Mouse (Mus musculus) sigmoid colon, adult 10 weeks (tissue): ENCODE data around the gene Fbxw5. TPM values are rescaled to one million over a fixed set of nuclear protein-coding genes. Genes with fewer than 3 reads are reported as not detected.

Source experiments
- polyA plus RNA-seq: library from polyadenylated mRNA; stranded (reverse); fragments of 350-450 nt; fragmentation: Illumina TruSeq; extraction: RNeasy Lipid Tissue Mini Kit (QIAGEN cat#74804); gene quantifications from one replicate; pipeline ENCODE4 v1.2.3, GENCODE M21; 2014; ENCODE audit warnings: low read depth, low replicate concordance

Fbxw5 gene
- 1.5 TPM for polyA plus RNA-seq

DNA sequence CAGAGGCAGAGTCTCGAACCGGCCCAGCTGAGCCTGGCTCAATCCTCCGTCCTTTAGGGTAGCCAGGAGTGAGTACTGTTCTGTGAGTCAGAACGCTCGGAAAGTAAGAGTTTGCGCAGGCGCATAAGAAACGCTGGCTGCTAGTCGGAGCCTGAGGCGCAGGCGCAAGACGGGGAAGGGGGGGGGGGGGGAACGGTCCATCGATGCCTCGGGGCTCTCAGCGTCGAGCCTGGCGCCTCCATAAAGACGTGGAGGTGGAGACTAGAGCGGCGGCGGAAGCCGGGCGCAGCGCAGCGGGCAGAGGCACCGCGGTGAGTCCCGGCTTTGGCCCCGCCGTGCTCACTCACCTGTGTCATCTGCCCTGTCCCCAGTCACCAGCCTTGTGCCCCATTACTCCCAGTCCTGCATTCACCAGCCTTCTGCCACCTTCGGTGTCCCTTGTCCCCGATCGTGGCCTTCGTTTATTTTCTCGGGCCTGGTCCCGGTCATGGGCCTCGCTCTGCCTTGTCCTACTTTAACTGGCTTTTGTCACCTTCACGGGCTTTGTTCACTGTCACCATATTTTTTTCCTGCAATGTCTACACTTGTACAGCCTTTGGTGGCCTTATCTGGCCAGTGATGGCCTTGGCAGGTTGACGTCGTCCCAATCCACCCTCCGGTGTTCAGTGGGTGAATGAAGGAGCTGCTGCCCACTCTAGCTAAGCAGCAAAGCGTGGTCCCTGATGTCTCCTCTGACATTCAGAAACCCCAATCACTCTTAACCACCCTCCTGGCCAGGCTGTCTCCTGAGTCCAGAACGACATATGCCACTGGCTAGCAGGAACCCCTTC, at the start of gene Fbxw5:
Gene Fbxw5, plus strand, starts transcription at position 175 of the 830 bp plus-strand sequence.

DNA sequence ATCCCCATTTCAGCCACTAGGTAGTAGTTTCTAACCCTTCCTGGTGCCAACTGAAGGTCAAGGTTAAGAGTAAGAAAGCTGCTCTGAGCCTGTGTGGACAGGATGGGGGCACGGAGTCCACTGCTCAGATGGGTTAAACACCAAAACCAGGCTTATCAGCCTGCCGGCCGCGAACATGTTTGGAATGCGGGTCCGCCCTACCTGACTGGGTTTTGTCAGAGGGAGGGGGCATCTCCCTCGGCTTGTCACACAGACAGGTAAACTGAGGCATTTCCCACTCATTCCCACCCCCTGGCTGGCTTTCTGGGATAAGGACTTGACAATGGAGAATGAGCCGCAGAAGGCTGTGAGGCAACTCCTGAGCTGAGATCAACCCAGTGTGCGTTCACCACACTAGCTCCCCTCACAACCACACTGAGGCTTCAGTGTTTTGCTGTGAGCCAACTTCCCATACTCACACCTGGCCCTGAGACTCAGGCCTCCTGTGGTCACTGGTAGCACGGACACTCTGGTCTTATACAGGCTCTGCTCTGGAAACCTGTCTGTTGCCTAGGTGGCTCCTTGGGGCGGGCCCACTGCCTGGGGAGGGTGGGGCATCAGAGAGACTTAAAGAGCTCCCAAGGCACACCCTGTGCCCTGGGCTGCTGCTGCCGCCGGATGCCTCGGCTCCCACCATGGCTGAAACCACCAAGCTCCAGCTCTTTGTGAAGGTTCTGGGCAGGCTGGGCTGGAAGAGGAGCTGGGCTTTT, 44.2 kb upstream of the Fbxw5 start, which contains the start of gene Clic3:
Gene Clic3, plus strand, starts transcription at position 634 of the 749 bp plus-strand sequence.

DNA sequence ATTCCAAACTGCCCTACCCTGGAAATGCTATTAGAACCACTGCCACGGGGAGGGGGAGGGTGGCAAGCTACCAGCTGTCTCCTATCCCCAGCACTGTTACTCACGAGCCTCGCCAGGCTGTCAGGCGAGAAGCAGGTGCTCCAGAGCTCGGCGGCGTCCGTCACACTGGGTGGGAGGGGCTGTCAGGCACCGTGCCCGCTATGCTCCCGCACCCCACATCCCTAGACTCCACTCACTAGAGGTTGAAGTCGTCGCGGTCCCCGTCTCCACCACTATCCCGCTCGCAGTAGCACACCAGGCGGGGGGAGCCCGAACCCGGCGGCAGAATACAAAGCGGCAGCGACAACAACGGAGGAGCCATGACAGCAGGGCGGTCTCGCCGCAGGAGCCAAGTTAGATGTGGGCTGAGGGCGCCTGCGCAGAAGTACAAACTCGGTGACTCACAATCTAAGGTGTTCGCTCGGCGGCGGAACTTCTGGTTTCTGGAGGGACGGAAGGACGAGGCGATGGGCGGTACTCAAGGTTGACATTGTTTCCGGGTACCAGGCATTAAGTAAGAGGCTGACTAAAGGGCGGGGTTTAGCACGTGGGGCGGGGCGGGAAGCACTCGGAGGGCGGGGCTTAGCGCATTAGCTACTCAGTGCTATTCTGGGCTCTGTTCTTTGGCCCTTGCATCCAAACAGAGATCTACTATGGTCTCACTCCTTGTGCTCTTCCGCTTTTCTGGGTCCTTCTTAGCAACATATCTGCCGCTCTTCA, 39.8 kb upstream of the Fbxw5 start, which contains the start of gene Paxx:
Gene Paxx, minus strand, starts transcription at position 544 of the 759 bp plus-strand sequence.

DNA sequence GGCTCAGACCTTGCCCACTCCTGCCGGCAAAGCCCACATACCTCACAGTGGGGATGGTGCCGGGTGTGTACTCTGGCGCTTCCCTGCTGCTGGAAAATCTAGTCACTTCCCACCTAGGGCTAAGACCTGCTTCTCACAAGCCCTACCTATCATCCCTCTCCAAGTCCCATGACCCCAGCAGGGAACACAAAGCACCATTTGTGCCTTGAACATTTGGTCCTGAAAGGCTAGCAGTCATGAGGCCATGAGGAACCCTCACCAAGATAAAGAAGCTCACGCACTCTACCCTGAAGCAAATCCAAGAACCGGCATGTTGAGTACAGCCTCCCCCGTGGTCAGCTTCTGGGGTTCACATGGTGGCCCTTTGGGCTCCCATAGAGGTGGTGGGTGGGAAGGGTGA, 30.6 kb upstream of the Fbxw5 start, which contains the start of gene Ptgds:
Gene Ptgds, minus strand, starts transcription at position 78 of the 400 bp plus-strand sequence.

DNA sequence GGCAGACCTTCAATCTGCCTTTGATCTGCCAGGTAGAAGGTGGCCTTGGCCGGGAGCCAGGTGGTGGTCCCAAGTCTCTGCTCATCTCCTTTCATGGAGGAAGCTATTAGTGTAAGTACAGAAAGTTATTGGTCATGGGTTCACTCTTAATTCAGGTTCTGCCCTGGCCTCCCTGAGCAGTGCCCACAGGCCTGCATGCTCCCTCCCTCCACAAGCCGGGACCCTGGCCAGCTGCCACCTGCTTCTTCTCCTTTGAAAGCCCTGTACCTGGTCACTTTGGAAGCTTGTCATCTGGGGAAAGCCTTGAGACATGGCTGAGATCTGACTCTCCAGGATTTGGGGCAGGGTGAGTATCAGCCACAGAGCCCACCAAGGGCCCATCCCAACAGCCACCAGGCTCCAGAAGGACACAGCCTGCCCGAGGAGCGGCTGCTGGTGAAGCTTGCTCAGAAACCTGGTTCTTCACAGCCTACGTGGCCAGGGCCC, 7.0 kb upstream of the Fbxw5 start, which contains the start of gene Lcn12:
Gene Lcn12, minus strand, starts transcription at position 436 of the 486 bp plus-strand sequence.

DNA sequence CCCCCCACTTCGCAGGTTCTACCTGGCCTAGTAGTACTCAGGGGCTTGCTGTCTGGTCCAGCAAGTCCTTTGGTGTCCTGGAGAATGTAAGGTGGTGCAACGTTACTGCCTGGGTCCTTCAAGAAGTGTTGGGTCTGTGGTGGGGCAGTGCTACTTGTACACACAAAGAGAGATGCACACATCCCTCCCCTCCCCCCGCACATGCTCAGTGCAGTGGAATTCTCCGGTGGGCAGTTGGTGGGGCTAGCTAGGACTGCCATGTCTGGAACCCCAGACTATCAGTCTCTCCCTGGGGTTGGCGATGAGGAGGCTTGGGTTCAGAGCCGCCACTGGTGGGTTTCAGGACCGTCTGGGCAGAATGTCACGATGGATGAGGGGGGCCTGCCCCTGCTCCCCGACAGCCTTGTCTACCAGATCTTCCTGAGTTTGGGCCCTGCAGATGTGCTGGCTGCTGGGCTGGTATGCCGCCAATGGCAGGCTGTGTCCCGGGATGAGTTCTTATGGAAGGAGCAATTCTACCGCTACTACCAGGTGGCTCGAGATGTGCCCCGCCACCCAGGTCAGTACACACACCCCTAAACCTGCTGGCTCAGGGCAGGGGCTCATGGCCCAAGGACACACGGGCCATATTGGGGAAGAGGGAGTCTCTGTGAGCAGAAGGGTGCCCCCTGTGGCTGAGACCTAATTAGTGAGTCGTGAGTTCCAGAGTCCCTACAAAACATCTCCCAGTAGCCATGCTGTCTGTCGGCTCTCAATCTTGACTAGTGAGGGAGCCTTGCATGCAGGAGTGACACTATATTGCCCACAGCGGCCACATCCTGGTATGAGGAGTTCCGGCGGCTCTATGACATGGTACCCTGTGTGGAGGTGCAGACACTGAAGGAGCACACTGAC, 1.3 kb downstream of the Fbxw5 start, which contains the start of gene C8g:
Gene C8g, minus strand, starts transcription at position 127 of the 894 bp plus-strand sequence.

DNA sequence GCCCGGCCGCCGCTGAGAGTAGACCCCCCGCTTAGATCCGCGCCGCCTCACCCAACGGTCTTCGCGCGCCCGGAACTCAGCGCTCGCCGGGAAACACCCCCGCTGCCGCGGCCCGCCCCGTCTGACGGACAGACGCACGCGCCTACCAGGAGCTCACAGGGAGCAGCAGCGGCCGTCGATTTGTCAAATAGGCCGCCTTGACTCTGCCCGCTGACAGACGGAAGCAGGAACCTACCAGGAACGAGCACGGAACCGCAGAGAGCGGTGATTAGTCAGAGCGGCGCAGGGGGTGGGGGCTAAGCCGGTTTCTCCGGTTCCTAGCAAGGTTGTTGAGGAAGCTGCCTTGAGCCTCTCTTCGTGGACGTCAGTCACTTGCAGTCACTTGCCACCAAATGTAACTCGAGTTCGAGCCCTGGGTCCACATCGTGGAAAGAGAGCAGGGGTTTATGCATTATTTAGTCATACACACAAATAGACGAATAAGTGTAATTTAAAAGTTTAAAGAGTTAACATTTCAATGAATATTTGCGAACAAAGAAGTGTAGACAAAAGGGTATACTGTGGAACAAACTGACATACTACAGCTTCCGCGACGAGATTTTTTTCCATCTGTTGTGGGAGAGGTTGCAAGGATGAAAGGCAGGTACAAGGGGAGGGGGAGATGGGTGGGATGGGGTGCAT, 46.4 kb downstream of the Fbxw5 start, which contains the start of gene Traf2:
Gene Traf2, minus strand, starts transcription at position 130 of the 681 bp plus-strand sequence.

Other genes with a start within 250 kb of the Fbxw5 start
- 0.76 TPM for gene Tmem203, start 245.3 kb upstream of the Fbxw5 start, polyA plus RNA-seq
- 7.7 TPM for gene Tprn, start 238.1 kb upstream of the Fbxw5 start, polyA plus RNA-seq
- gene Ssna1, start 228.3 kb upstream of the Fbxw5 start, polyA plus RNA-seq = 2.0 TPM
- gene Anapc2, start 228.3 kb upstream of the Fbxw5 start, polyA plus RNA-seq = 9.7 TPM
- gene Tmem210, start 212.6 kb upstream of the Fbxw5 start, polyA plus RNA-seq = not detected
- gene Lrrc26, start 210.8 kb upstream of the Fbxw5 start, polyA plus RNA-seq = 1.0 TPM
- 0.13 TPM for gene Grin1, start 181.6 kb upstream of the Fbxw5 start, polyA plus RNA-seq
- 21.3 TPM for gene Man1b1, start 168.4 kb upstream of the Fbxw5 start, polyA plus RNA-seq
- gene Dpp7, start 144.4 kb upstream of the Fbxw5 start, polyA plus RNA-seq = 7.7 TPM
- 3.2 TPM for gene Uap1l1, start 135.1 kb upstream of the Fbxw5 start, polyA plus RNA-seq
- 0.13 TPM for gene Sapcd2, start 128.4 kb upstream of the Fbxw5 start, polyA plus RNA-seq
- 0.28 TPM for gene Entpd2, start 104.9 kb upstream of the Fbxw5 start, polyA plus RNA-seq
- gene Npdc1, start 101.4 kb upstream of the Fbxw5 start, polyA plus RNA-seq = 9.3 TPM
- not detected for gene Fut7, start 77.5 kb upstream of the Fbxw5 start, polyA plus RNA-seq
- gene Abca2, start 72.0 kb upstream of the Fbxw5 start, polyA plus RNA-seq = 0.09 TPM
- gene Clic3, start 43.9 kb upstream of the Fbxw5 start, polyA plus RNA-seq = not detected
- 2.6 TPM for gene Paxx, start 39.7 kb upstream of the Fbxw5 start, polyA plus RNA-seq
- gene Ptgds, start 30.7 kb upstream of the Fbxw5 start, polyA plus RNA-seq = not detected
- gene Lcn12, start 6.8 kb upstream of the Fbxw5 start, polyA plus RNA-seq = not detected
- gene C8g, start 969 bp downstream of the Fbxw5 start, polyA plus RNA-seq = not detected
- 0.95 TPM for gene Traf2, start 46.2 kb downstream of the Fbxw5 start, polyA plus RNA-seq
- 2.6 TPM for gene Edf1, start 57.1 kb downstream of the Fbxw5 start, polyA plus RNA-seq
- not detected for gene Mamdc4, start 74.1 kb downstream of the Fbxw5 start, polyA plus RNA-seq
- gene Phpt1, start 74.5 kb downstream of the Fbxw5 start, polyA plus RNA-seq = not detected
- gene Ajm1, start 81.0 kb downstream of the Fbxw5 start, polyA plus RNA-seq = not detected
- gene Rabl6, start 107.8 kb downstream of the Fbxw5 start, polyA plus RNA-seq = 29.1 TPM
- gene Ccdc183, start 116.9 kb downstream of the Fbxw5 start, polyA plus RNA-seq = not detected
- gene Tmem141, start 121.3 kb downstream of the Fbxw5 start, polyA plus RNA-seq = 3.3 TPM
- gene Fcna, start 127.3 kb downstream of the Fbxw5 start, polyA plus RNA-seq = 7.5 TPM
- gene Lcn8, start 152.4 kb downstream of the Fbxw5 start, polyA plus RNA-seq = not detected
- gene Lcn5, start 157.2 kb downstream of the Fbxw5 start, polyA plus RNA-seq = not detected
- gene Lcn6, start 176.0 kb downstream of the Fbxw5 start, polyA plus RNA-seq = not detected
- gene Lcn10, start 182.0 kb downstream of the Fbxw5 start, polyA plus RNA-seq = not detected
- gene Obp2a, start 199.3 kb downstream of the Fbxw5 start, polyA plus RNA-seq = not detected
- gene Bmyc, start 206.0 kb downstream of the Fbxw5 start, polyA plus RNA-seq = 5.0 TPM
- not detected for gene Obp2b, start 236.3 kb downstream of the Fbxw5 start, polyA plus RNA-seq